Mouse (Mus musculus) thymus, adult 2 months (tissue): Measurements from ENCODE around the gene Serpina3i.

ENCODE experiments used
- CTCF ChIP-seq: fragments of 200-500 bp; IDR thresholded peaks from 2 replicates; pipeline ENCODE4 v1.5.1; 2012; ENCODE audit warnings: mild to moderate bottlenecking, control low read depth, low read length, moderate library complexity, borderline replicate concordance; ENCODE audit not compliant: control insufficient read depth, poor library complexity, insufficient read depth; ENCODE audit errors: extremely low read depth
- POLR2A ChIP-seq: fragments of 200-500 bp; IDR thresholded peaks from 2 replicates; pipeline ENCODE4 v1.6.1; 2012; ENCODE audit warnings: mild to moderate bottlenecking, low read length, control low read depth, moderate library complexity; ENCODE audit not compliant: control insufficient read depth, poor library complexity, insufficient read depth; ENCODE audit errors: extremely low read depth

DNA sequence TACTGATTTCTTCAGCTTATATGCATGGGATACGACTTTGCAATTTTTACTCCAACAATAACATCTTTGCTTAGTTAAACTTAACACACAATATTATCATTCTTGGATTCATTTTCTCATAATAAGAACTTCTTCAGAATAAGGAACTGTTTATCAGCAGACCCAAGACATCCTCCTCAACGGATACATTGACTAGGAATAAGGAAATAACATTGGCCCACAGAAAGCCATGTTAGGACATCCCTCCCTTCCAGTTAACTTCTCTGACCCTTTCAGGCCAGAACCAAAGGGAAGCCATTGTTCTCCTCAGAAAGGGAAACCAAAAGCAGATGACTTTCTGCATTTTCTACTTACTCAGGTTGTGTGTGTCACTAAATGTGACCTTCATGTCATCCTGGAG is 32.2 kb upstream of the Serpina3i start:
- TF ChIP-seq POLR2A (no peak), CTCF (no peak)
